Mouse (Mus musculus) limb, embryonic 15.5 days (tissue): ENCODE data around the gene Glt1d1. TPM values are rescaled to one million over a fixed set of nuclear protein-coding genes. Genes with fewer than 3 reads are reported as not detected.

Experiments used
- ATAC-seq: fragments of 200-750 bp; cut with Nextera tagmentation; 2 replicates; pipeline ENCODE4 v1.8.0; 2017; ENCODE audit warnings: low read depth, moderate TSS enrichment; ENCODE audit not compliant: insufficient number of reproducible peaks, low FRiP score, low TSS enrichment
- H3K27ac ChIP-seq: fragments of 300-500 bp; sonication (generic); 2 replicates; pipeline ENCODE4 v1.5.1; 2015; ENCODE audit warnings: moderate library complexity, mild to moderate bottlenecking, inconsistent platforms
- H3K27me3 ChIP-seq: fragments of 300-500 bp; sonication (generic); 2 replicates; pipeline ENCODE4 v1.6.1; 2015; ENCODE audit warnings: inconsistent platforms
- H3K36me3 ChIP-seq: fragments of 300-500 bp; sonication (generic); 2 replicates; pipeline ENCODE4 v1.6.1; 2015; ENCODE audit warnings: inconsistent platforms
- H3K4me1 ChIP-seq: fragments of 300-500 bp; sonication (generic); 2 replicates; pipeline ENCODE4 v1.6.1; 2015; ENCODE audit warnings: inconsistent platforms
- H3K4me2 ChIP-seq: fragments of 300-500 bp; sonication (generic); 2 replicates; pipeline ENCODE4 v1.6.1; 2015; ENCODE audit warnings: mild to moderate bottlenecking, inconsistent platforms
- H3K4me3 ChIP-seq: fragments of 300-500 bp; sonication (generic); 2 replicates; pipeline ENCODE4 v1.5.1; 2015; ENCODE audit warnings: mild to moderate bottlenecking, inconsistent platforms
- H3K9ac ChIP-seq: fragments of 300-500 bp; sonication (generic); 2 replicates; pipeline ENCODE4 v1.6.1; 2015; ENCODE audit warnings: inconsistent platforms
- H3K9me3 ChIP-seq: fragments of 300-500 bp; sonication (generic); 2 replicates; pipeline ENCODE4 v1.6.1; 2016; ENCODE audit warnings: inconsistent platforms
- WGBS: fragments of 180-500 bp; shearing (Covaris S2); methylation state at CpG from one replicate; pipeline ENCODE4 v1.1.7; 2015; 5-methylcytosine and 5-hydroxymethylcytosine counted together
- polyA plus RNA-seq: library from polyadenylated mRNA; unstranded; fragments of >200 nt; fragmentation: Nextera tagmentation; extraction: Ambion mirVana; gene quantifications from 2 replicates; pipeline ENCODE4 v1.2.1, GENCODE M21; 2015

Gene Glt1d1
- 0.35 and 0.37 TPM in 2 replicates for polyA plus RNA-seq

DNA sequence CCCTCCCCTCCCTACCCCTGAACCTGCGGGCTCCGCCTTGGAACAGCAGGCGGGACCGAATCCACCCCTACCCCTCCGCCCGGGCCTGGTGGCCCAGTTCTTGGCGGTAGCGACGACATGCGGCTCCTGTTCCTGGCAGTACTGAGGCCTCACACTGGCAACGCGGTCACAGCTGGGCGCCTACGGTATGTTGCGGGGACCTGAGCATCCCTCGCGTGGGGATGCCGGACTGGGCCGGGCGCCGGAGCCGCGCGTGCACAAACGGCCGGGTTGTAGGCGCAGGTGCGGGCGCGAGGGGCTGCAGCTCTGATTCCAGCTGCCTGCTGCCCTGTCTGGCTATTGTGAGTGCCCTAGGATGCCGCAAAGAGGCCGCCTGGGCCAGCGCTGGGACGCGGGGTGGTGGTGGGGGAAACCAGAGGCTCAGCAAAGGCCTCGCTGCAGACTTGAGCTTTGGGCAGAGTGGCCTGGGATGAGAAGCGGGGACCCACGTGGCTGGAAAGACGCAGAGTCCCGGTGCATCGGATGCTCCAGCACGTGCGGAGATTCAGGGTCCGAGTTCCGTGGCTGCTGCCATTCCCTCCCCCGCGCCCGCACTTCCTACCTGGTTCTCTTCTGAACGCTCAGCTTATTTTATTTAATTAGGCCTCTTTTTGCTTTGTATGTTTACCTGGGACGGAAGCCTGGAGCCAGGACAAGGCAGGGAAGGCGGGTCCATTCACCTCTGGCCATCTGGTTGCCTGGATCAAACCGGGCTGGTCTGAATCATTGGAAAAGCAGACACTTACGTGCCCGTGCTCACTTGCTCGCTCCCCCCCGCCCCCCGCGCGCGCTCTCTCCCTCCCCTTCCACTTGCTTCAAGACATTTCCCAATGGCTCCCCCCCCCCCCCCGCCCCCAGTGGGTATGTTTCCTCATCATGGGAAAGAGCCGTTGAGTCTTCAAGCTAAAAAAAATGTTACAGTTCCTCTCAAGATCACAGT, at the start of gene Glt1d1, which contains the start of gene Slc15a4:
TSS of gene Glt1d1 (plus strand) at position 96 of the 979 bp plus-strand sequence.
TSS of gene Slc15a4 (minus strand) at position 731 of the 979 bp plus-strand sequence.
- H3K4me2 ChIP-seq: peak within 1 kb of the TSS; percentile 94
- peak within 1 kb of the TSS; percentile 15; the same call in 1 of the 2 replicates for H3K9ac ChIP-seq
- no peak for ATAC-seq
- no peak within 1 kb of the TSS for H3K27ac ChIP-seq
- H3K36me3 ChIP-seq: no peaks in the 10 kb centered on the region
- H3K9me3 ChIP-seq: no peaks in the 10 kb centered on the region
- WGBS: under 1% methylated on average over 60 of the region's 62 CpGs
- peaks cover 9% of the 10 kb centered on the region for H3K4me1 ChIP-seq
- peak within 1 kb of the TSS; percentile 43 for H3K4me3 ChIP-seq
- peaks cover 19% of the 10 kb centered on the region for H3K27me3 ChIP-seq

GRCm38 (mm10) chr5:127583658-127584057, 48.4 kb upstream of the Glt1d1 start:
- Histone ChIP-seq H3K27ac (no peak overlapping the region), H3K9ac (no peak overlapping the region), H3K36me3 (no peaks in the 10 kb centered on the region), H3K4me2 (no peak overlapping the region), H3K4me3 (no peak overlapping the region), H3K27me3 (no peaks in the 10 kb centered on the region), H3K4me1 (no peaks in the 10 kb centered on the region), H3K9me3 (no peaks in the 10 kb centered on the region)
- no peak for ATAC-seq
- 80% methylated on average over 8 of the region's 8 CpGs for WGBS

DNA sequence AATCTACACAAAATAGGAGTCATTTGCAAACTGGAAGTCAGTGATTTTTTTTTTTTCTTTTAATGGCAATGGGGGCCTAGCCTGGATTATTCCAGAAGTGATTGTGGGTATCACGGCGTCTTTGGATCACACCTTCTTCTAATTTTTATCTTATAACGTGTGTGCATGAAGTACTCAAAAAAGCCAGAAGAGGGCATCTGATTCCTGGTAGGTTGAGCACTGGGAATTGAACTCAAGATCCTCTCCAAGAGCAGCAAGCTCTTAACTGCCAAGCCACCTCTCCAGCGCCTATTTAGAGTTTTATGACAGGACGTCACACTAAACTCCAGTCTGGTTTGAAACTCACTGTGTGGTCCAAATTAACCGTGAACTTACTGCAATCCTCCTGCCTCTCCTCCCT, 44.2 kb upstream of the Glt1d1 start:
- Histone ChIP-seq H3K27me3 (no peaks in the 10 kb centered on the region), H3K4me1 (no peaks in the 10 kb centered on the region), H3K4me3 (no peak overlapping the region), H3K9ac (no peak overlapping the region), H3K4me2 (no peak overlapping the region), H3K27ac (no peak overlapping the region), H3K36me3 (peaks cover 15% of the 10 kb centered on the region; the same call in 1 of the 2 replicates), H3K9me3 (no peaks in the 10 kb centered on the region)
- WGBS: 45% methylated on average over 6 of the region's 6 CpGs
- no peak for ATAC-seq

- Histone ChIP-seq H3K4me1 (no peaks in the 10 kb centered on the region), H3K9me3 (no peaks in the 10 kb centered on the region), H3K36me3 (peaks cover 60% of the 10 kb centered on the region), H3K4me3 (no peak overlapping the region), H3K27me3 (no peaks in the 10 kb centered on the region), H3K27ac (no peak overlapping the region), H3K4me2 (no peak overlapping the region), H3K9ac (no peak overlapping the region)
- 69% methylated on average over 5 of the region's 5 CpGs for WGBS
- ATAC-seq: no peak
Measured at GRCm38 (mm10) chr5:127592406-127592805, 39.7 kb upstream of the Glt1d1 start.

DNA sequence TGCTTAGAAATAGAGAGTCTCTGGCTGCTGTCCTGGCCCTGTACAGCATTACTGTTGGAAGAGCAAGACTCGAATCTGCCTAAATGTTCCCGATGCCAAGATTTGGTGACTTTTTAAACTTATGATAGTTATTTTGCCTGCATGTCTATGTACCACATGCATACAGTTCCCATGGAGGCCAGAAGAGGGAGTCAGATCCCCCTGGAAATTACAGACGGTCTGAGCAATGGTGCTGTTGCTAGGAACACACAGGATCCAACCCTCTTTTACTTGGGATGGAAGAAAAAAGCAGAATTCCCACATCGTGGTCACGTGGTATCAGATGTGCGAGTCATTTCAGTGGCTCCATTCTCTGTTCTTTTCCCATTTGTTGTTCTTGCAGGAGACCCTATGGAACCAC, 39.2 kb upstream of the Glt1d1 start:
- no peak overlapping the region for H3K9ac ChIP-seq
- H3K4me2 ChIP-seq: no peak overlapping the region
- H3K4me1 ChIP-seq: no peaks in the 10 kb centered on the region
- no peaks in the 10 kb centered on the region for H3K27me3 ChIP-seq
- no peak for ATAC-seq
- H3K4me3 ChIP-seq: no peak overlapping the region
- H3K9me3 ChIP-seq: no peaks in the 10 kb centered on the region
- WGBS: 78% methylated on average over 6 of the region's 6 CpGs
- H3K27ac ChIP-seq: no peak overlapping the region
- peaks cover 64% of the 10 kb centered on the region for H3K36me3 ChIP-seq

- Histone ChIP-seq H3K36me3 (peaks cover 92% of the 10 kb centered on the region), H3K9me3 (no peaks in the 10 kb centered on the region), H3K27me3 (no peaks in the 10 kb centered on the region), H3K4me2 (no peak overlapping the region), H3K4me3 (no peak overlapping the region), H3K4me1 (no peaks in the 10 kb centered on the region), H3K9ac (no peak overlapping the region), H3K27ac (no peak overlapping the region)
- no peak for ATAC-seq
- 90% methylated on average over 3 of the region's 3 CpGs for WGBS
Measured at GRCm38 (mm10) chr5:127595676-127596075, 36.4 kb upstream of the Glt1d1 start.

- no peak overlapping the region for H3K9ac ChIP-seq
- no peak for ATAC-seq
- H3K36me3 ChIP-seq: peaks cover 97% of the 10 kb centered on the region
- H3K4me3 ChIP-seq: no peak overlapping the region
- 91% methylated on average over 7 of the region's 7 CpGs for WGBS
- H3K4me1 ChIP-seq: no peaks in the 10 kb centered on the region
- H3K27me3 ChIP-seq: no peaks in the 10 kb centered on the region
- H3K27ac ChIP-seq: no peak overlapping the region
- H3K4me2 ChIP-seq: no peak overlapping the region
- no peaks in the 10 kb centered on the region for H3K9me3 ChIP-seq
Measured at GRCm38 (mm10) chr5:127596862-127597261, 35.2 kb upstream of the Glt1d1 start.

GRCm38 (mm10) chr5:127602996-127603395, 29.1 kb upstream of the Glt1d1 start:
- no peak overlapping the region for H3K9ac ChIP-seq
- WGBS: 94% methylated on average over 5 of the region's 5 CpGs
- no peaks in the 10 kb centered on the region for H3K27me3 ChIP-seq
- ATAC-seq: no peak
- no peak overlapping the region for H3K27ac ChIP-seq
- H3K4me2 ChIP-seq: no peak overlapping the region
- H3K4me3 ChIP-seq: no peak overlapping the region
- peaks cover 92% of the 10 kb centered on the region for H3K36me3 ChIP-seq
- no peaks in the 10 kb centered on the region for H3K4me1 ChIP-seq
- no peaks in the 10 kb centered on the region for H3K9me3 ChIP-seq

DNA sequence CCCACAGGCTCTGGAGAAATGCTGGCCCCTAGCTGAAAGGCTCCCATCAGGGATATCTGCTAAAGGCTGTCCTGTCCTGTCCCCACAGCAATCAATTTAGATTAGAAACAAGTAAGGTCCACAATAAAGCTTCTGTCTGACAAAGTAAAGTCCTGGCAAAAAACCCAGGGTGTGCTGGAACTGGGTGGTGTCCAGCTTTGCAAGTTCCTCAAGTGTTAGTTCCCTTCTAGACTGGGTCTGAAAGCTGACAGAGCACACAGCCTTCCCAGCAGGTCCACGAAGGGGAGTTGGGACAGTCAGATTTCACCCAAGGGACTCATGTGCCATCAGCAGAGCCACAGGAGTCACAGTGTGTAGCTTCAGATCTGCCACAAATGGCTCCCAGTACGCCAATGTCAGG, 24.6 kb upstream of the Glt1d1 start:
- WGBS: 87% methylated on average over 2 of the region's 2 CpGs
- Histone ChIP-seq H3K9me3 (no peaks in the 10 kb centered on the region), H3K4me3 (no peak overlapping the region), H3K4me1 (peaks cover 2% of the 10 kb centered on the region; the same call in 1 of the 2 replicates), H3K9ac (no peak overlapping the region), H3K27ac (no peak overlapping the region), H3K4me2 (no peak overlapping the region), H3K36me3 (peaks cover 59% of the 10 kb centered on the region), H3K27me3 (no peaks in the 10 kb centered on the region)
- ATAC-seq: no peak

GRCm38 (mm10) chr5:127609191-127609714, 22.8 kb upstream of the Glt1d1 start:
- Histone ChIP-seq H3K4me2 (no peak overlapping the region), H3K9me3 (no peaks in the 10 kb centered on the region), H3K27me3 (no peaks in the 10 kb centered on the region), H3K9ac (no peak overlapping the region), H3K4me3 (no peak overlapping the region), H3K36me3 (peaks cover 41% of the 10 kb centered on the region), H3K27ac (no peak overlapping the region), H3K4me1 (peaks cover 2% of the 10 kb centered on the region; the same call in 1 of the 2 replicates)
- WGBS: 81% methylated on average over 7 of the region's 7 CpGs
- no peak for ATAC-seq

- H3K4me3 ChIP-seq: no peak overlapping the region
- 67% methylated on average over 6 of the region's 6 CpGs for WGBS
- H3K36me3 ChIP-seq: peaks cover 29% of the 10 kb centered on the region
- H3K27me3 ChIP-seq: no peaks in the 10 kb centered on the region
- H3K4me1 ChIP-seq: peaks cover 16% of the 10 kb centered on the region
- no peak overlapping the region for H3K27ac ChIP-seq
- no peak overlapping the region for H3K4me2 ChIP-seq
- no peaks in the 10 kb centered on the region for H3K9me3 ChIP-seq
- H3K9ac ChIP-seq: no peak overlapping the region
- ATAC-seq: no peak
Measured at GRCm38 (mm10) chr5:127610787-127611509, 21.1 kb upstream of the Glt1d1 start.
